Mouse (Mus musculus) MEL (cell line): ENCODE results near the gene Igfn1.

ENCODE experiments used
- CHD2 ChIP-seq: IDR thresholded peaks from 2 replicates; pipeline ENCODE4 v1.6.1; 2011; ENCODE audit warnings: low read length, improper control_type of control experiment
- E2F4 ChIP-seq: IDR thresholded peaks from 2 replicates; pipeline ENCODE4 v1.6.1; 2011; ENCODE audit warnings: low read depth, low read length, improper control_type of control experiment, borderline replicate concordance
- KAT2A ChIP-seq: conservative IDR thresholded peaks from 2 replicates; pipeline ENCODE4 v1.6.1; 2012; ENCODE audit warnings: low read depth, low read length, improper control_type of control experiment, inconsistent platforms
- MAFK ChIP-seq: IDR thresholded peaks from 2 replicates; pipeline ENCODE4 v1.6.1; 2011; ENCODE audit warnings: low read depth, mild to moderate bottlenecking, low read length, improper control_type of control experiment, borderline replicate concordance
- MXI1 ChIP-seq: IDR thresholded peaks from 2 replicates; pipeline ENCODE4 v1.6.1; 2011; ENCODE audit warnings: mild to moderate bottlenecking, low read depth, low read length, improper control_type of control experiment
- MYC ChIP-seq: IDR thresholded peaks from 2 replicates; pipeline ENCODE4 v1.6.1; 2011; ENCODE audit warnings: low read depth, mild to moderate bottlenecking, low read length, improper control_type of control experiment, moderate library complexity
- POLR2A ChIP-seq, 2 experiments: IDR thresholded peaks; 2 replicates each; pipeline ENCODE4 v1.6.1; 2011 to 2012; ENCODE audit warnings: low read length in 2 of 2, mild to moderate bottlenecking in 2 of 2, control low read depth in 1 of 2, improper control_type of control experiment in 1 of 2, low read depth in 1 of 2, moderate library complexity in 1 of 2; ENCODE audit not compliant: control insufficient read depth in 1 of 2, insufficient read depth in 1 of 2, poor library complexity in 1 of 2
- SMC3 ChIP-seq: IDR thresholded peaks from 2 replicates; pipeline ENCODE4 v1.6.1; 2011; ENCODE audit warnings: low read depth, low read length, improper control_type of control experiment
- TCF12 ChIP-seq: IDR thresholded peaks from 2 replicates; pipeline ENCODE4 v1.6.1; 2014; ENCODE audit warnings: low read depth, mild to moderate bottlenecking, inconsistent platforms, low read length, improper control_type of control experiment, moderate library complexity
- UBTF ChIP-seq: IDR thresholded peaks from 2 replicates; pipeline ENCODE4 v1.6.1; 2012; ENCODE audit warnings: low read depth, mild to moderate bottlenecking, inconsistent platforms, low read length, improper control_type of control experiment, moderate library complexity, borderline replicate concordance; ENCODE audit not compliant: insufficient read depth

DNA sequence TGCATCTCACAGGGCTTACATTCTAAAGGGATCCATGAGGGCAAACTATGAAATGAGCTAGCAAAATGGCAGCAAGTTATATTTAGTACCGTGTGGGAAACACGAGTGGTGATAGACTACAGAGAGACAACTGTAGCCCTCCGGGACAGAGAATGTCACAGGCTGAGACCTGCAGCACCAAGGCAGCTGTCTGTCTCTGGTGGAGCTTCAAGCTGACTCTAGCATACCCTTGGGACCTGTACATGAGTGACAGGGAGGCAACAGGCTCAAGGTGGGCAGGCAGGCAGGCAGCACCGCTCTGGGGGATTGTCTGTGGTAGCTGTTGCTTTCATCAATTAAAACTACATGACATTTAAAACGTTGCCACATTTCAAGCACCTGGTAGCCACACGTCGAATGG, 82.9 kb downstream of the Igfn1 start:
- no peak for TF ChIP-seq KAT2A
- TF ChIP-seq UBTF = no peak
- no peak for TF ChIP-seq POLR2A (IDR thresholded peaks at IDR 0.05; ENCODE audit: control insufficient read depth in 1 of 2, insufficient read depth in 1 of 2, low read depth in 1 of 2, low read length in 2 of 2, poor library complexity in 1 of 2)
- no peak for TF ChIP-seq MYC
- TF ChIP-seq CHD2 = no peak
- no peak for TF ChIP-seq TCF12
- TF ChIP-seq MAFK = no peak
- TF ChIP-seq SMC3 = no peak
- TF ChIP-seq E2F4 = no peak
- TF ChIP-seq MXI1 = no peak
